Mouse (Mus musculus) c-Kit-positive CD71-positive TER-119-positive erythroid progenitor cells, embryonic 14.5 days (primary cell): ENCODE data around the gene Brwd1.
"Not testable (repeated sequence)": the region's sequence is repeated elsewhere in the genome, so short reads cannot be mapped to it uniquely, and the experiment has no call there.

Experiments used
- DNase-seq: peaks from one replicate; pipeline ENCODE4 v3.0.0-alpha.2; 2013; ENCODE audit warnings: low spot score

Brwd1 gene

GRCm38 (mm10) chr16:96080524-96080923, 1.8 kb downstream of the Brwd1 start:
- no peak for DNase-seq

GRCm38 (mm10) chr16:96068364-96068763, 14.0 kb downstream of the Brwd1 start:
- no peak for DNase-seq

GRCm38 (mm10) chr16:96066174-96066573, 16.2 kb downstream of the Brwd1 start:
- DNase-seq, result no peak

GRCm38 (mm10) chr16:96064649-96065048, 17.7 kb downstream of the Brwd1 start:
- DNase-seq, result no peak

GRCm38 (mm10) chr16:96044096-96044495, 38.2 kb downstream of the Brwd1 start:
- peak; percentile 24 for DNase-seq

- no peak for DNase-seq
Measured at GRCm38 (mm10) chr16:96040691-96041090, 41.6 kb downstream of the Brwd1 start.

- no peak for DNase-seq
Measured at GRCm38 (mm10) chr16:96039538-96039937, 42.8 kb downstream of the Brwd1 start.

GRCm38 (mm10) chr16:96034473-96034872, 47.9 kb downstream of the Brwd1 start:
- no peak for DNase-seq

GRCm38 (mm10) chr16:96032368-96033043, 49.8 kb downstream of the Brwd1 start:
- peak; percentile 64 for DNase-seq

- DNase-seq, result no peak
Measured at GRCm38 (mm10) chr16:96030476-96031102, 51.7 kb downstream of the Brwd1 start.

- no peak for DNase-seq
Measured at GRCm38 (mm10) chr16:96026256-96026655, 56.1 kb downstream of the Brwd1 start.

- DNase-seq, result no peak
Measured at GRCm38 (mm10) chr16:96025244-96025643, 57.1 kb downstream of the Brwd1 start.

GRCm38 (mm10) chr16:96021045-96021444, 61.3 kb downstream of the Brwd1 start:
- no peak for DNase-seq

- not testable (repeated sequence) for DNase-seq
Measured at GRCm38 (mm10) chr16:96009124-96009523, 73.2 kb downstream of the Brwd1 start.

GRCm38 (mm10) chr16:96004278-96004677, 78.0 kb downstream of the Brwd1 start:
- not testable (repeated sequence) for DNase-seq

- DNase-seq, result no peak
Measured at GRCm38 (mm10) chr16:95999291-95999690, 83.0 kb downstream of the Brwd1 start.

- no peak for DNase-seq
Measured at GRCm38 (mm10) chr16:95996156-95996555, 86.2 kb downstream of the Brwd1 start.

- not testable (repeated sequence) for DNase-seq
Measured at GRCm38 (mm10) chr16:95994576-95994975, 87.8 kb downstream of the Brwd1 start.

GRCm38 (mm10) chr16:95992596-95992995, 89.7 kb downstream of the Brwd1 start:
- no peak for DNase-seq

GRCm38 (mm10) chr16:95991122-95991900, 91.0 kb downstream of the Brwd1 start:
- peak; percentile 28 for DNase-seq

- peak; percentile 89 for DNase-seq
Measured at GRCm38 (mm10) chr16:95990462-95991121, 91.7 kb downstream of the Brwd1 start, which contains the start of gene Psmg1. Psmg1 (minus strand) TSS chr16:95990960.

GRCm38 (mm10) chr16:95984911-95985310, 97.4 kb downstream of the Brwd1 start:
- no peak for DNase-seq
